Mouse (Mus musculus): ENCODE data around the gene Creb3l4. TPM values are rescaled to one million over a fixed set of nuclear protein-coding genes. Genes with fewer than 3 reads are reported as not detected.

Creb3l4 gene
- polyA plus RNA-seq, 1 experiment, result 0.56 TPM

DNA sequence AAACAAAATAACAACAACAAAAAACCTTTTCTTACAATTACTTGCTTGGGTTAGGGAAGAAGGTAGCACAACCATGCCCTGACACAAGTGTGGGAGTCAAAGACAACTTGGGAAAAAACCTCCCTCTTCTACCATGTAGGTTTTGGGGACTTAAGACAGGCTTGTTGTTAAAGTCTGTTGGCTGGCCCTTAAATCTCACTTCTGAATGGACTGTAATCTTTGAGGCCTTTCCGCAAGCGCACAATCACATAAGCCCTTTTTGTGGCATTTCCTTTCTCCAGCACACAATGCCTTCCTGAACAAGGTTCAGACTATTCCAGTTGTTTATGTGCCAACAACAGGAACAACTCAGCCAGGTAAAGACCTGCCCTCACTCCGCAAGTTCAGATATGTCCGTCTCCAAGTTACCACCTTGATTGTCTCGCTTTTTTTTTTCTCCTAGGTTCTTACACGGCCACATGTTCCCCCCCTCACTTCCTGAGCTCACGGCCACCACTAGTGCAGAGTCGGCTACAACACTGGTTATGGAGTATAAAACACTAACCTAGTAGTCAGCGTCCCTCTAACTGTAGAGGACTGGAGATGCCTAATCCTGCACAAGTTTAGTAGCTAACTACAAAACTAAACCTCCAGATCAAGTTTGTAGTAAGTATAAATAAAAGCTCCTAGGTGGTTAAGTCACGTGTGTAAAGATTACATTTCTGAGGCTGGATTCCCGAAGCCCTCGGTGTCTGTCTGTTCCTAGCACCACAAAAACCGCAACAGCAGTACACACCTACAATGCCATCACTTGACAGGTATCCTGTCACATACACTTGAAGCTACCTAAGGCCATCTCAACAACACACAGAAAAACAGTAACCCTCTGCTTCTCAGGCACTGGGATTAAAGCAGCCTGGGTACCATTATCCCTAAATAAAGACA lies 31.6 kb downstream of the Creb3l4 start:
- H3K4me1 ChIP-seq (ENCODE audit: control insufficient read depth, insufficient read depth, insufficient read length), result peaks cover 12% of the 10 kb centered on the region; the same call in 1 of the 2 replicates
- peaks cover 29% of the 10 kb centered on the region for H3K36me3 ChIP-seq (ENCODE audit: control insufficient read depth, insufficient read depth, low read length)
- H3K27me3 ChIP-seq (ENCODE audit: control insufficient read depth, insufficient read depth, low read length), result no peaks in the 10 kb centered on the region
- no peak for DNase-seq (ENCODE audit: low read depth in 1 of 2, low spot score in 2 of 2)
- TF ChIP-seq CTCF (IDR thresholded peaks at IDR 0.05; ENCODE audit: extremely low read depth, insufficient read depth, insufficient read length, insufficient replicate concordance) (no peak), POLR2A (IDR thresholded peaks at IDR 0.05; ENCODE audit: low read depth, low read length) (no peak)
- no peak overlapping the region for H3K27ac ChIP-seq (ENCODE audit: insufficient read depth, low read length)
- peak overlapping the region; percentile 24 for H3K4me3 ChIP-seq (ENCODE audit: extremely low read depth, insufficient read depth, insufficient read length)
- WGBS, result 53% methylated on average over 13 of the region's 13 CpGs

DNA sequence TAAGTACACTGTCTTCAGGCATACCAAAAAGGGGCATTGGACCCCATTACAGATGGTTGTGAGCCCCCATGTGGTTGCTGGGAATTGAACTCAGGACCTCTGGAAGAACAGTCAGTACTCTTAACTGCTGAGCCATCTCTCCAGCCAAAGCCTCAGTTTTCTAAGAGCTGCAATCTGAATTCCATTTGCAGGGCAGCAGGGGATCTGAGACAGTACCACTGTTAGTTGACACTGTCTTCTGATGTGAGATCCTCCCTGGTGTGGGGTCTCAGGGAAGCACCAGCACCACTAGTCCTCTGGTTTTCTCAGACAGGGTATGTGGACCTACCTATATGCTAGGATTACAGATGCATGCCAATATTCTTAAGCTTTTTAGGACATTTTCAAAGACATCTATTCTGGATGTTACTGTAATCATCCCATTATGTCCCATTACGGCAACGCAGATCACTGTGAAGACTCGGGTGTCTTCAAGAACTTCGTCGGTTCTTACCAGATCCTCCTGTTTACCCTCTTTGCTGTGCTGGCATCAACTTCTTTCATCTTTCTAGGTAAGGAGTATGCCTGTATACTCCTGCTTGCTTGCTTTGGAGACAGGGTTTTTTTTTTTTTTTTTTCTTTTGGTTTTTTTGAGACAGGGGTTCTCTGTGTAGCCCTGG lies 33.3 kb downstream of the Creb3l4 start:
- H3K4me3 ChIP-seq (ENCODE audit: extremely low read depth, insufficient read depth, insufficient read length), result no peak overlapping the region
- TF ChIP-seq POLR2A (IDR thresholded peaks at IDR 0.05; ENCODE audit: low read depth, low read length) (no peak), CTCF (IDR thresholded peaks at IDR 0.05; ENCODE audit: extremely low read depth, insufficient read depth, insufficient read length, insufficient replicate concordance) (no peak)
- no peak for DNase-seq (ENCODE audit: low read depth in 1 of 2, low spot score in 2 of 2)
- H3K27me3 ChIP-seq (ENCODE audit: control insufficient read depth, insufficient read depth, low read length), result no peaks in the 10 kb centered on the region
- WGBS, result 92% methylated on average over 5 of the region's 5 CpGs
- H3K27ac ChIP-seq (ENCODE audit: insufficient read depth, low read length), result no peak overlapping the region
- H3K4me1 ChIP-seq (ENCODE audit: control insufficient read depth, insufficient read depth, insufficient read length), result peaks cover 12% of the 10 kb centered on the region; the same call in 1 of the 2 replicates
- peaks cover 29% of the 10 kb centered on the region for H3K36me3 ChIP-seq (ENCODE audit: control insufficient read depth, insufficient read depth, low read length)

DNA sequence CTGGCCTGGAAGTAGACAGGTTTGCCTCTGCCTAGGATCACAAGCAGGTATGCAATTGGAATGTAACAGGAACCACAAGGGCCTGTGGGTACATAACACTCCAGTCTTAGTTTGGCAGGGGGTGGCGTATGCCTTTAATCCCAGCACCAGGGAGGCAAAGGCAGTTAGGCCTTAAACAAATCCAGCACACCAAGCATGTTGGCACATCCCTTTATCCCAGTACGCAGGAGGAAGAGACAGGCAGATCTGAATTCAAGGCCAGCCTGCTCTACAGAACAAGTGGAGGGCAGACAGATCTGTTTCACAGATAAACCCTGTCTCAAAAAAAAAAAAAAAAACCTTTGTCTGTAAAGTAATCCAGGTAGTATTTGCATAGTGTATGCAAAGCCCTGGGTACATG lies 34.6 kb downstream of the Creb3l4 start:
- Histone ChIP-seq H3K4me3 (ENCODE audit: extremely low read depth, insufficient read depth, insufficient read length) (no peak overlapping the region), H3K36me3 (ENCODE audit: control insufficient read depth, insufficient read depth, low read length) (peaks cover 29% of the 10 kb centered on the region), H3K27ac (ENCODE audit: insufficient read depth, low read length) (no peak overlapping the region), H3K27me3 (ENCODE audit: control insufficient read depth, insufficient read depth, low read length) (no peaks in the 10 kb centered on the region), H3K4me1 (ENCODE audit: control insufficient read depth, insufficient read depth, insufficient read length) (peaks cover 12% of the 10 kb centered on the region; the same call in 1 of the 2 replicates)
- no peak for TF ChIP-seq CTCF (IDR thresholded peaks at IDR 0.05; ENCODE audit: extremely low read depth, insufficient read depth, insufficient read length, insufficient replicate concordance)
- TF ChIP-seq POLR2A (IDR thresholded peaks at IDR 0.05; ENCODE audit: low read depth, low read length), result no peak
- DNase-seq (ENCODE audit: low read depth in 1 of 2, low spot score in 2 of 2), result no peak
- WGBS, result 94% methylated on average over 2 of the region's 2 CpGs

DNA sequence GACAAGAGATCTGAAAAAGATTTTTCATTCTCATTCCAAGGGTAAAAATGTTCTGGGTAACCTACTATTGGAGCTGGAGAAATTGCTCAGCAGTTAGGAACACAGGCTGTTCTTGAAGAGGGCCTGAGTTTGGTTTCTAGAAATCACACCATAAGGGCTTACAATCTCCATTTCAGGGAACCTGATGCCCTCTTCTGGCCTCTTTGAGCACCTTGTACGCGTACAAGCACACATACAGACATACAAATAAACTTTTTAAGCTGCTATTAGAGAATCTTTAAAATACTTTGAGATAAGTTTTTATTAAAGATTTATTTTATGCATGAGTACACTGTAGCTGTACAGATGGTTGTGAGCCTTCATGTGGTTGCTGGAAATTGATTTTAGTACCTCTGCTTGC lies 38.7 kb downstream of the Creb3l4 start:
- no peak overlapping the region for H3K27ac ChIP-seq (ENCODE audit: insufficient read depth, low read length)
- H3K36me3 ChIP-seq (ENCODE audit: control insufficient read depth, insufficient read depth, low read length), result peaks cover 14% of the 10 kb centered on the region
- H3K4me1 ChIP-seq (ENCODE audit: control insufficient read depth, insufficient read depth, insufficient read length), result no peaks in the 10 kb centered on the region
- no peak overlapping the region for H3K4me3 ChIP-seq (ENCODE audit: extremely low read depth, insufficient read depth, insufficient read length)
- TF ChIP-seq POLR2A (IDR thresholded peaks at IDR 0.05; ENCODE audit: low read depth, low read length) (no peak), CTCF (IDR thresholded peaks at IDR 0.05; ENCODE audit: extremely low read depth, insufficient read depth, insufficient read length, insufficient replicate concordance) (no peak)
- WGBS, result 95% methylated on average over 2 of the region's 2 CpGs
- H3K27me3 ChIP-seq (ENCODE audit: control insufficient read depth, insufficient read depth, low read length), result no peaks in the 10 kb centered on the region
- DNase-seq (ENCODE audit: low read depth in 1 of 2, low spot score in 2 of 2), result no peak

DNA sequence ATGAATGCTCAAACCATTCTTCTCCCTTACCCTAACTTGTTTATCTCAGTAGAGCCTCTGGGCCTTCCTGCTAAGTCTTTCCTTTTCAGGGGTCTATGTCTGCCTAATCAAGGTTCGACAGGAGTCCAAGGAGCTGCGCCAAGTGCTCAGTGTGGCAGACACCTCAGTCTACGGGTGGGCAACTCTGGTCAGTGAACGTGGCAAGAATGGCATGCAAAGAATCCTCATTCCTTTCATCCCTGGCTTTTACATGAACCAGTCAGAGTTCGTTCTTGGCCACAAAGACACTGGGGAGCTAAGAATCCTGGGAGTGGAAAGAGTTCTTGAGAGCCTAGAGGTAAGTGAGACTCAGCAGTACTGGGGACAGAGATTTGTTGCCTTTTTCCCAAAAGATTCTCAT lies 39.7 kb downstream of the Creb3l4 start:
- Histone ChIP-seq H3K27ac (ENCODE audit: insufficient read depth, low read length) (no peak overlapping the region), H3K27me3 (ENCODE audit: control insufficient read depth, insufficient read depth, low read length) (no peaks in the 10 kb centered on the region), H3K36me3 (ENCODE audit: control insufficient read depth, insufficient read depth, low read length) (peaks cover 9% of the 10 kb centered on the region), H3K4me1 (ENCODE audit: control insufficient read depth, insufficient read depth, insufficient read length) (no peaks in the 10 kb centered on the region), H3K4me3 (ENCODE audit: extremely low read depth, insufficient read depth, insufficient read length) (no peak overlapping the region)
- 82% methylated on average over 5 of the region's 5 CpGs for WGBS
- no peak for DNase-seq (ENCODE audit: low read depth in 1 of 2, low spot score in 2 of 2)
- TF ChIP-seq POLR2A (IDR thresholded peaks at IDR 0.05; ENCODE audit: low read depth, low read length), result no peak
- no peak for TF ChIP-seq CTCF (IDR thresholded peaks at IDR 0.05; ENCODE audit: extremely low read depth, insufficient read depth, insufficient read length, insufficient replicate concordance)

DNA sequence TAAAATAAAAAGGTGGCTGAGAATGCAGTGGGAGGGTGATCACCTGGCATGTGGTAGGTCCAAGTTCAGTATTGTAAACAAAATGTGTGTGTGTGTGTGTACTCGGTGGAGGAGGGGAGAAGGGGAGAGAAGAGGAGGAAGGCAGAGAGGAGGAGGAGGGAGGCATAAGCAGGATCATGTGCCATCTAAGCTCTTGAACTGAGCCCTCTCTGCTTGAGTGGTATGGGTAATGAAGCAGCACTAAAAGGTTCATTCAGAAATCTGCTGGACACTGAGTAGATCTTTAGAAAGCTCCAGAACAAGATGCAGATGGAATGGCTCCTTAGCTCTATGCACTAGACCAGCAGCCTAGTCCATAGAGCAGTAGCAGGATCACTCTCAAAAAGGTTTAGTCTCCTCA lies 40.4 kb downstream of the Creb3l4 start:
- peaks cover 1% of the 10 kb centered on the region; the same call in 1 of the 2 replicates for H3K36me3 ChIP-seq (ENCODE audit: control insufficient read depth, insufficient read depth, low read length)
- no peaks in the 10 kb centered on the region for H3K27me3 ChIP-seq (ENCODE audit: control insufficient read depth, insufficient read depth, low read length)
- H3K4me1 ChIP-seq (ENCODE audit: control insufficient read depth, insufficient read depth, insufficient read length), result no peaks in the 10 kb centered on the region
- H3K27ac ChIP-seq (ENCODE audit: insufficient read depth, low read length), result no peak overlapping the region
- DNase-seq (ENCODE audit: low read depth in 1 of 2, low spot score in 2 of 2), result no peak
- H3K4me3 ChIP-seq (ENCODE audit: extremely low read depth, insufficient read depth, insufficient read length), result no peak overlapping the region
- 96% methylated on average over 1 of the region's 1 CpGs for WGBS
- TF ChIP-seq POLR2A (IDR thresholded peaks at IDR 0.05; ENCODE audit: low read depth, low read length) (no peak), CTCF (IDR thresholded peaks at IDR 0.05; ENCODE audit: extremely low read depth, insufficient read depth, insufficient read length, insufficient replicate concordance) (no peak)

All from spleen, adult 2 months (tissue).